Mouse (Mus musculus): Measurements from ENCODE around the gene Slc22a13.
A peak's percentile ranks its signal among the peaks of the same experiment; 100 is the strongest.

Slc22a13 gene

GRCm38 (mm10) chr9:119199151-119199861, 9.6 kb downstream of the Slc22a13 start:
- DNase-seq, result no peak

- DNase-seq, result no peak
These were observed 16.5 kb downstream of the Slc22a13 start for GRCm38 (mm10) chr9:119192202-119192990.

- no peak for DNase-seq
These were observed 27.6 kb downstream of the Slc22a13 start for GRCm38 (mm10) chr9:119181241-119181728.

GRCm38 (mm10) chr9:119179292-119179691, 29.6 kb downstream of the Slc22a13 start:
- DNase-seq, result no peak

GRCm38 (mm10) chr9:119167608-119168007, 41.3 kb downstream of the Slc22a13 start:
- no peak for DNase-seq

- no peak for DNase-seq
These were observed 43.4 kb downstream of the Slc22a13 start for GRCm38 (mm10) chr9:119165548-119165947.

GRCm38 (mm10) chr9:119164743-119165142, 44.2 kb downstream of the Slc22a13 start:
- no peak for DNase-seq

- no peak for DNase-seq
These were observed 48.2 kb downstream of the Slc22a13 start for GRCm38 (mm10) chr9:119160689-119161088.

GRCm38 (mm10) chr9:119158861-119159260, 50.0 kb downstream of the Slc22a13 start, which contains the start of gene Gm47289:
Gene Gm47289 (plus strand): TSS chr9:119159161.
- no peak for DNase-seq

GRCm38 (mm10) chr9:119156278-119157201, 52.4 kb downstream of the Slc22a13 start, which contains the start of gene Acaa1b:
Gene Acaa1b (minus strand): TSS chr9:119157093.
- DNase-seq, result peak; percentile 13 to 16

GRCm38 (mm10) chr9:119155826-119156225, 53.1 kb downstream of the Slc22a13 start:
- no peak for DNase-seq

GRCm38 (mm10) chr9:119155416-119155815, 53.5 kb downstream of the Slc22a13 start:
- DNase-seq, result no peak

- no peak for DNase-seq
These were observed 57.1 kb downstream of the Slc22a13 start for GRCm38 (mm10) chr9:119151751-119152150.

GRCm38 (mm10) chr9:119149601-119150000, 59.3 kb downstream of the Slc22a13 start:
- DNase-seq, result no peak

GRCm38 (mm10) chr9:119146098-119146770, 62.7 kb downstream of the Slc22a13 start:
- DNase-seq, result no peak

GRCm38 (mm10) chr9:119145638-119146037, 63.3 kb downstream of the Slc22a13 start:
- DNase-seq, result no peak

GRCm38 (mm10) chr9:119145137-119145536, 63.8 kb downstream of the Slc22a13 start:
- no peak for DNase-seq

- DNase-seq, result no peak
These were observed 64.2 kb downstream of the Slc22a13 start for GRCm38 (mm10) chr9:119144696-119145095.

GRCm38 (mm10) chr9:119143372-119143771, 65.5 kb downstream of the Slc22a13 start:
- DNase-seq, result no peak
